Mouse (Mus musculus) cortical plate, adult 2 months (tissue): ENCODE measurements around the gene Slc2a9.

Experiments
- CTCF ChIP-seq: fragments of 200-500 bp; IDR thresholded peaks from 2 replicates; pipeline ENCODE4 v1.5.1; 2011; ENCODE audit warnings: mild to moderate bottlenecking, control low read depth, low read length; ENCODE audit not compliant: insufficient read depth; ENCODE audit errors: extremely low read depth
- POLR2A ChIP-seq: fragments of 200-500 bp; IDR thresholded peaks from 2 replicates; pipeline ENCODE4 v1.6.1; 2011; ENCODE audit warnings: mild to moderate bottlenecking, low read length, control low read depth; ENCODE audit not compliant: insufficient read depth; ENCODE audit errors: extremely low read depth

DNA sequence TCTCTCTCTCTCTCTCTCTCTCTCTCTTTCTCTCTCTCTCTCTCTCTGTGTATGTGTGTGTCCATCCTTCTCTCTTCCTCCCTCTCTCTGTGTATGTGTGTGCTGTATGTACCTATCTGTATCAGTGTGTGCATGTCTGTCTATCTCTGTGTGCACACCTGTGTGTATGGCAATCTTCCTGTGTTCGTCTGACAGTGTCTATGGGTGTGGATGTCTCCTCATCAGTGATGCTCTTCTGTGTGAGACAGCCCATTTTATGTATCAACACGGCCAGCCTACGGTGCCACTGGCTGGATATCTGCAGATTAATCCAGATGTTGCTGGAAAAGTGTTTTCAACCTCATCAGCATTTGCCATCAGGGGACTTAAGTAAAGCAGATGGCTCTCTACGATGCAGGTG is 15.7 kb downstream of the Slc2a9 start:
- TF ChIP-seq POLR2A (no peak), CTCF (no peak)
